Mouse (Mus musculus) spleen, adult 12 weeks (tissue): ENCODE data around the gene Mrps10.
"Not testable (repeated sequence)": the region's sequence is repeated elsewhere in the genome, so short reads cannot be mapped to it uniquely, and the experiment has no call there.

Experiments
- DNase-seq: peaks from one replicate; pipeline ENCODE4 v3.0.0; 2022; ENCODE audit warnings: low spot score

The Mrps10 gene

GRCm38 (mm10) chr17:47368401-47369086 lies at the start of gene Mrps10:
Gene Mrps10, plus strand, starts transcription at chr17:47368887.
- DNase-seq: peak; percentile 67

GRCm38 (mm10) chr17:47318972-47319625 lies 49.6 kb upstream of the Mrps10 start:
- DNase-seq: no peak

GRCm38 (mm10) chr17:47319761-47320160 lies 48.9 kb upstream of the Mrps10 start:
- no peak for DNase-seq

GRCm38 (mm10) chr17:47322128-47322990 lies 46.3 kb upstream of the Mrps10 start:
- no peak for DNase-seq

- DNase-seq: no peak
Measured at GRCm38 (mm10) chr17:47322991-47323295, 45.7 kb upstream of the Mrps10 start.

GRCm38 (mm10) chr17:47327559-47327958 lies 41.1 kb upstream of the Mrps10 start:
- DNase-seq: no peak

- DNase-seq: no peak
Measured at GRCm38 (mm10) chr17:47327969-47328368, 40.7 kb upstream of the Mrps10 start.

GRCm38 (mm10) chr17:47328552-47329343 lies 39.9 kb upstream of the Mrps10 start:
- no peak for DNase-seq

GRCm38 (mm10) chr17:47330616-47331015 lies 38.1 kb upstream of the Mrps10 start:
- DNase-seq: no peak

GRCm38 (mm10) chr17:47332001-47332611 lies 36.6 kb upstream of the Mrps10 start:
- no peak for DNase-seq

- not testable (repeated sequence) for DNase-seq
Measured at GRCm38 (mm10) chr17:47332664-47333063, 36.0 kb upstream of the Mrps10 start.

- DNase-seq: no peak
Measured at GRCm38 (mm10) chr17:47333409-47333808, 35.3 kb upstream of the Mrps10 start.

GRCm38 (mm10) chr17:47343121-47343520 lies 25.6 kb upstream of the Mrps10 start:
- DNase-seq: no peak

- no peak for DNase-seq
Measured at GRCm38 (mm10) chr17:47349721-47350319, 18.9 kb upstream of the Mrps10 start.

GRCm38 (mm10) chr17:47359964-47360363 lies 8.7 kb upstream of the Mrps10 start:
- peak; percentile 45 for DNase-seq

- DNase-seq: no peak
Measured at GRCm38 (mm10) chr17:47361343-47361742, 7.3 kb upstream of the Mrps10 start.

- no peak for DNase-seq
Measured at GRCm38 (mm10) chr17:47369087-47369443, 378 bp downstream of the Mrps10 start.

- DNase-seq: peak; percentile 23
Measured at GRCm38 (mm10) chr17:47371451-47371850, 2.8 kb downstream of the Mrps10 start.

GRCm38 (mm10) chr17:47373991-47374390 lies 5.3 kb downstream of the Mrps10 start:
- no peak for DNase-seq

- DNase-seq: no peak
Measured at GRCm38 (mm10) chr17:47376779-47377280, 8.1 kb downstream of the Mrps10 start.

GRCm38 (mm10) chr17:47378133-47378532 lies 9.4 kb downstream of the Mrps10 start:
- no peak for DNase-seq
